Comparison of ENCODE assay signal across 15 mouse cellular contexts in genomic region chr9:45121001-45121400, GRCm38 (mm10). TPM values are rescaled to one million over a fixed set of nuclear protein-coding genes. Genes with fewer than 3 reads are reported as not detected.
DNase-seq lines count a peak whose midpoint lies in the region; ATAC-seq and TF ChIP-seq lines count a peak whose summit lies in the region.
"Had no signal": no experiment of that assay in that cellular context is flagged by ENCODE, and none has a peak within 500 bp of the region (broad histone marks: within the 10 kb centered on the region; RNA-seq: fewer than 3 reads in every experiment).

No protein-coding gene starts in this region.

- intact Hi-C loops in heart, postnatal 36 days (cut with DNase I), result loop anchor here (1.0 kb wide), 1 partner anchor 25 kb away; no protein-coding TSS in a partner anchor

- H3K4me2 ChIP-seq in forebrain, embryonic 15.5 days (replicated peaks), result no peak overlapping the region
- H3K4me2 ChIP-seq: liver, embryonic 11.5 days had no signal

- peak; percentile 58 for TF ChIP-seq POLR2A in cortical plate, adult 2 months (IDR thresholded peaks at IDR 0.05; ENCODE audit: extremely low read depth, insufficient read depth, low read length)

- no peak for TF ChIP-seq CTCF in cortical plate, adult 2 months (IDR thresholded peaks at IDR 0.05; ENCODE audit: extremely low read depth, insufficient read depth, low read length)

- H3K36me3 ChIP-seq in forebrain, embryonic 15.5 days, result no peaks in the 10 kb centered on the region
- H3K36me3 ChIP-seq: G1E; lung, embryonic 15.5 days had no signal

- H3K9me3 ChIP-seq in forebrain, embryonic 15.5 days, result no peaks in the 10 kb centered on the region
- H3K9me3 ChIP-seq: G1E; hindbrain, embryonic 10.5 days; lung, embryonic 15.5 days; megakaryocyte, embryonic 14.5 days had no signal

- 67% methylated on average over 6 of the region's 6 CpGs for WGBS in forebrain, embryonic 15.5 days

- peak; percentile 91 for DNase-seq in heart, adult 11 months
- DNase-seq in heart, postnatal 36 days, result no peak
- peak; percentile 55 for DNase-seq in right cerebral cortex, adult 18-20 months
- no peak for DNase-seq in right cerebral cortex, postnatal 14 days
- DNase-seq in thymus, postnatal 36 days, result peak; percentile 78 to 90
- no peak for DNase-seq in lung, postnatal 14 days

- H3K9ac ChIP-seq in forebrain, embryonic 15.5 days (replicated peaks), result no peak overlapping the region
- H3K9ac ChIP-seq: lung, embryonic 15.5 days had no signal

- no peak for ATAC-seq in forebrain, embryonic 15.5 days (replicated peaks)

- peak overlapping the region; percentile 15; the same call in 1 of the 2 replicates for H3K27ac ChIP-seq in cortical plate, adult 2 months (ENCODE audit: insufficient read depth, low read length)
- no peak overlapping the region for H3K27ac ChIP-seq in forebrain, embryonic 15.5 days (replicated peaks)
- H3K27ac ChIP-seq: hindbrain, embryonic 10.5 days; lung, embryonic 15.5 days had no signal

- peaks cover 14% of the 10 kb centered on the region for H3K4me1 ChIP-seq in cortical plate, adult 2 months (ENCODE audit: control insufficient read depth, insufficient read depth, low read length)
- peaks cover 37% of the 10 kb centered on the region for H3K4me1 ChIP-seq in forebrain, embryonic 15.5 days

- H3K4me3 ChIP-seq in cortical plate, adult 2 months (ENCODE audit: insufficient read depth, low read length), result peak overlapping the region; percentile 23; the same call in 1 of the 2 replicates
- H3K4me3 ChIP-seq in forebrain, embryonic 15.5 days, result no peak overlapping the region
- H3K4me3 ChIP-seq: hindbrain, embryonic 10.5 days; lung, embryonic 15.5 days; megakaryocyte, embryonic 14.5 days had no signal

- no peaks in the 10 kb centered on the region for H3K27me3 ChIP-seq in forebrain, embryonic 15.5 days
- H3K27me3 ChIP-seq: lung, embryonic 15.5 days had no signal

RNA-seq across cellular contexts. Expression of gene Scn2b, which starts 3.4 kb away (rescaled TPM):
- 1 to 10 TPM; 1.2 to 1.4 TPM for total RNA-seq in heart, postnatal 36 days (2021)
- polyA plus RNA-seq in cortical plate, adult 2 months (2012; rRNA removed), result 123 TPM in 2 replicates
- 5.3 and 5.7 TPM in 2 replicates for polyA plus RNA-seq in forebrain, embryonic 15.5 days (2015; fragmentation: Nextera tagmentation; extraction: Ambion mirVana)
- polyA plus RNA-seq: G1E had no signal

RNA-seq across cellular contexts. Expression of gene Scn4b, which starts 17.2 kb away (rescaled TPM):
- total RNA-seq in heart, postnatal 36 days (2021), result 1 to 10 TPM; 6.3 to 7.6 TPM
- 31.9 and 87.5 TPM in 2 replicates for polyA plus RNA-seq in cortical plate, adult 2 months (2012; rRNA removed)
- 0.10 and 0.34 TPM in 2 replicates for polyA plus RNA-seq in forebrain, embryonic 15.5 days (2015; fragmentation: Nextera tagmentation; extraction: Ambion mirVana)
- polyA plus RNA-seq: G1E; heart, embryonic 14.5 days had no signal

RNA-seq across cellular contexts. Expression of gene Jaml, which starts 42.0 kb away (rescaled TPM):
- under 1 TPM; 0.19 to 0.24 TPM for total RNA-seq in heart, postnatal 36 days (2021)
- polyA plus RNA-seq in cortical plate, adult 2 months (2012; rRNA removed), result 0.36 and 0.52 TPM in 2 replicates
- 0.45 TPM in 1 of 2 replicates, not detected in the other for polyA plus RNA-seq in forebrain, embryonic 15.5 days (2015; fragmentation: Nextera tagmentation; extraction: Ambion mirVana)
- total RNA-seq: G1E; layer of hippocampus, postnatal 10 days had no signal
- polyA plus RNA-seq: G1E had no signal

Comparison
In these comparisons a context has a peak if more than half of its experiments do, and no peak if none do; other contexts are left out.
1. DNase-seq: peak in heart, adult 11 months (single experiment), right cerebral cortex, adult 18-20 months (single experiment) and thymus, postnatal 36 days (2 of 2); none in heart, postnatal 36 days (0 of 2), right cerebral cortex, postnatal 14 days (single experiment) and lung, postnatal 14 days (single experiment).
2. RNA of gene Scn2b, which starts 3.4 kb away (polyA plus RNA-seq): 123 TPM in cortical plate, adult 2 months; 5.3 to 5.7 TPM in forebrain, embryonic 15.5 days; every median in the first group is over 10 times any median in the second.
3. RNA of gene Scn4b, which starts 17.2 kb away (polyA plus RNA-seq): 31.9 to 87.5 TPM in cortical plate, adult 2 months; 0.10 to 0.34 TPM in forebrain, embryonic 15.5 days; every median in the first group is over 10 times any median in the second.